Mouse (Mus musculus): Measurements from ENCODE around the gene Xirp1.

The Xirp1 gene

GRCm38 (mm10) chr9:120023086-120023811, at the start of gene Xirp1:
Gene Xirp1, minus strand, starts transcription at chr9:120023598.
- DNase-seq (ENCODE audit: low read depth, low spot score) = no peak

GRCm38 (mm10) chr9:120073169-120073568, 49.8 kb upstream of the Xirp1 start:
- peak; percentile 48 for DNase-seq (ENCODE audit: low read depth, low spot score)

- DNase-seq (ENCODE audit: low read depth, low spot score) = no peak
Measured at GRCm38 (mm10) chr9:120071251-120071650, 47.9 kb upstream of the Xirp1 start.

GRCm38 (mm10) chr9:120069779-120070178, 46.4 kb upstream of the Xirp1 start, which contains the start of gene Cx3cr1:
Gene Cx3cr1, minus strand, starts transcription at chr9:120069879.
- no peak for DNase-seq (ENCODE audit: low read depth, low spot score)

GRCm38 (mm10) chr9:120068047-120068446, 44.6 kb upstream of the Xirp1 start:
- no peak for DNase-seq (ENCODE audit: low read depth, low spot score)

- DNase-seq (ENCODE audit: low read depth, low spot score) = no peak
Measured at GRCm38 (mm10) chr9:120067609-120068008, 44.2 kb upstream of the Xirp1 start.

GRCm38 (mm10) chr9:120064317-120064716, 40.9 kb upstream of the Xirp1 start:
- DNase-seq (ENCODE audit: low read depth, low spot score) = no peak

- DNase-seq (ENCODE audit: low read depth, low spot score) = no peak
Measured at GRCm38 (mm10) chr9:120058730-120059129, 35.3 kb upstream of the Xirp1 start.

- DNase-seq (ENCODE audit: low read depth, low spot score) = no peak
Measured at GRCm38 (mm10) chr9:120056201-120056600, 32.8 kb upstream of the Xirp1 start.

GRCm38 (mm10) chr9:120054545-120055277, 31.3 kb upstream of the Xirp1 start:
- DNase-seq (ENCODE audit: low read depth, low spot score) = no peak

GRCm38 (mm10) chr9:120049407-120049806, 26.0 kb upstream of the Xirp1 start:
- DNase-seq (ENCODE audit: low read depth, low spot score) = no peak

GRCm38 (mm10) chr9:120048495-120048894, 25.1 kb upstream of the Xirp1 start:
- no peak for DNase-seq (ENCODE audit: low read depth, low spot score)

GRCm38 (mm10) chr9:120043115-120043514, 19.7 kb upstream of the Xirp1 start:
- DNase-seq (ENCODE audit: low read depth, low spot score) = no peak

- DNase-seq (ENCODE audit: low read depth, low spot score) = no peak
Measured at GRCm38 (mm10) chr9:120037414-120037813, 14.0 kb upstream of the Xirp1 start.

- DNase-seq (ENCODE audit: low read depth, low spot score) = no peak
Measured at GRCm38 (mm10) chr9:120034375-120034774, 11.0 kb upstream of the Xirp1 start.

GRCm38 (mm10) chr9:120032710-120033109, 9.3 kb upstream of the Xirp1 start:
- DNase-seq (ENCODE audit: low read depth, low spot score) = no peak

GRCm38 (mm10) chr9:120030421-120030820, 7.0 kb upstream of the Xirp1 start:
- no peak for DNase-seq (ENCODE audit: low read depth, low spot score)

- no peak for DNase-seq (ENCODE audit: low read depth, low spot score)
Measured at GRCm38 (mm10) chr9:120029880-120030279, 6.5 kb upstream of the Xirp1 start.

- peak; percentile 38 for DNase-seq (ENCODE audit: low read depth, low spot score)
Measured at GRCm38 (mm10) chr9:120027401-120028151, 4.2 kb upstream of the Xirp1 start.

GRCm38 (mm10) chr9:120024625-120025024, 1.2 kb upstream of the Xirp1 start:
- DNase-seq (ENCODE audit: low read depth, low spot score) = no peak

- DNase-seq (ENCODE audit: low read depth, low spot score) = no peak
Measured at GRCm38 (mm10) chr9:120024171-120024570, 773 bp upstream of the Xirp1 start.

- no peak for DNase-seq (ENCODE audit: low read depth, low spot score)
Measured at GRCm38 (mm10) chr9:120021164-120021563, 2.2 kb downstream of the Xirp1 start.

All from retina, adult 2 months (tissue).